Mouse (Mus musculus): ENCODE data around the gene Des. TPM values are rescaled to one million over a fixed set of nuclear protein-coding genes. Genes with fewer than 3 reads are reported as not detected.

Gene Des
- polyA plus RNA-seq, 1 experiment from 2014 or later: 341 TPM

- Histone ChIP-seq H3K27me3 (ENCODE audit: insufficient read depth, poor library complexity, severe bottlenecking) (peaks cover 23% of the 10 kb centered on the region), H3K4me1 (peaks cover 66% of the 10 kb centered on the region), H3K4me3 (peak overlapping the region; percentile 65), H3K9me3 (no peaks in the 10 kb centered on the region), H3K36me3 (peaks cover 39% of the 10 kb centered on the region), H3K27ac (peak overlapping the region; percentile 91)
- 36% methylated on average over 4 of the region's 4 CpGs for WGBS
- no peak for DNase-seq (ENCODE audit: low spot score)
Measured at GRCm38 (mm10) chr1:75361123-75361522, 994 bp downstream of the Des start.

DNA sequence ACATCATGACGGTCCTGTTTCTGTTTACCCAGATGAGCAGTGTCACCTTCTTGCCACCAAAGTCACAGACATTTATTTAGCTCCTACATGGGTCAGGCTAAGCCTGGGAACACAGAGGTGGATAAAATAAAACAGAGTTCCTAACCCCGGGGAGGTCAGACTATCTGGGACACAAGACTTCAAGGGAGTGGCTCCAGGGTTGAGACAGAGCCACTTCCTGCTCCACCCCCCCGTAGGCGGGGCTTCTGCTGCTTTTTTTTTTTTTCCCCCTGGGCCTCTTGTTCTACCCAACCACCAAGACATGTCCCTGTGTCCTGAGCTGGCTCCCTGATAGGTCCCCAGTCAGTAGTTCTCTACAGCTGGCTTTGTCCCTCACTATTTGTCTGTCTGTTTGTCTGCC, 1.6 kb downstream of the Des start:
- Histone ChIP-seq H3K9me3 (no peaks in the 10 kb centered on the region), H3K4me1 (peaks cover 66% of the 10 kb centered on the region), H3K27ac (peak overlapping the region; percentile 91), H3K36me3 (peaks cover 46% of the 10 kb centered on the region), H3K27me3 (ENCODE audit: insufficient read depth, poor library complexity, severe bottlenecking) (peaks cover 23% of the 10 kb centered on the region), H3K4me3 (peak overlapping the region; percentile 65)
- 25% methylated on average over 4 of the region's 4 CpGs for WGBS
- peak; percentile 84 for DNase-seq (ENCODE audit: low spot score)

- WGBS: 68% methylated on average over 3 of the region's 3 CpGs
- Histone ChIP-seq H3K4me1 (peaks cover 72% of the 10 kb centered on the region), H3K4me3 (0 out of 2 replicates have a peak overlapping the region, but pooled peaks have one; percentile 10), H3K27ac (no peak overlapping the region), H3K9me3 (no peaks in the 10 kb centered on the region), H3K36me3 (peaks cover 57% of the 10 kb centered on the region), H3K27me3 (ENCODE audit: insufficient read depth, poor library complexity, severe bottlenecking) (peaks cover 20% of the 10 kb centered on the region)
- no peak for DNase-seq (ENCODE audit: low spot score)
Measured at GRCm38 (mm10) chr1:75363868-75364267, 3.7 kb downstream of the Des start.

DNA sequence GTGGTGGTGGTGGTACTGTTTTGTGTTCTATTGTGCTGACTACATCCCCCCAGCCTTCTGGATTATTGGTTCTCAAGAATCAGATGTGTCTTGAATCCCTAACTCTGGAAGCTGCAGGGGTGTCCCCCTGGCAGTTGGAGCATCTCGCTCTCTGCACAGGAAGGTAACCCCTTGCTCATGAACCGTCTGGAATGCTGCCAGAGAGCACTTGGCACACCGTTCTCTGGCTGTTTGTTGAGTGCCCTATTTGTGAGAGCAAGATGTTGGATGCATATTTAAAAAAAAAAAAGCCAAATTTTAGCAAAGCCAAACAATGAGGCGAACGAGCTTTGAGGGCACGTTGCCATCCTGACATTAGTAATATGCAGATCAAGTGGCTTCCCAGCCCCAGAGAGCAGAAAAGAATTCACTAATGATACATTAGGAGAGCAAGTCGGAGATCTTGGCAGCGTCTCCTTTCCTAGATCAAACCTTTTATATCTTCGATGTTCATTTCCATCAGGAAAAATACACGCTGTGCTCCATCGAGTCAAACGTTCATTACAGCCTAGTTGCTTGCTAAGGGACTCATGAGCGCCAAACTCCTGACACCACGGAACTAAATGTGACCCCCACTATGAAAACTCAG, 5.5 kb downstream of the Des start:
- no peak overlapping the region for H3K4me3 ChIP-seq
- H3K27me3 ChIP-seq (ENCODE audit: insufficient read depth, poor library complexity, severe bottlenecking): peaks cover 13% of the 10 kb centered on the region
- peaks cover 57% of the 10 kb centered on the region for H3K36me3 ChIP-seq
- H3K9me3 ChIP-seq: no peaks in the 10 kb centered on the region
- DNase-seq (ENCODE audit: low spot score): no peak
- 84% methylated on average over 14 of the region's 14 CpGs for WGBS
- H3K4me1 ChIP-seq: peaks cover 71% of the 10 kb centered on the region
- no peak overlapping the region for H3K27ac ChIP-seq

DNA sequence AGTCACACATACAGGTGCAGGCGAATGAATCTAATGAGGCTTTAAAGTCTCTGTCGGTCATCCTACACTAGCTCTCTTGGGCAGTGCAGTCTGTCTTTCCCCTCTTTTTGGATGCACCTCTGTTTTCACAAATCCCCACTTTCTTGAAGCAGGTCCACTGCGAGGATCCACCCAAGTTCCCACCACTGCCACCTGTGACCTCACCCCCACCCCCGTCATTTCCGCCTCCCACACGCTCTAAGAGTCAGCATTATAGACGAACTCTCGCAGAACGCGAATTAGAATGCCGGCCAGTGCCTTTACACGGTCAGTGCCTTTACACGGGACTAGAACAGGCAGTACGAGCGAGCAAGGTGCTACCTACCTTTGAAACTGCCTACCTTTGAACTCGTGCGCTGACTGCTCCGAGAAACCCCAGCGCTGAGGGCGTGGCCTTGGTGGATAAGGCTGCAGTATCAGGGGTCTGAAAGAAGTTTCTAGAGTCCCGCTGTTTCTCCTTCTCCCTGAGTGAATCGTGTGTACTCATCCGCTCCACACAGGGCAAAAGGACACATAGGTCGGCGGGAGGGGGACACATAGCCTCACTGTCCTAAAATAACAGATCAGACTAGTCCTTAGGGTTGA, 9.3 kb downstream of the Des start:
- Histone ChIP-seq H3K9me3 (no peaks in the 10 kb centered on the region), H3K27me3 (ENCODE audit: insufficient read depth, poor library complexity, severe bottlenecking) (peaks cover 10% of the 10 kb centered on the region)
- WGBS: 31% methylated on average over 25 of the region's 25 CpGs

DNA sequence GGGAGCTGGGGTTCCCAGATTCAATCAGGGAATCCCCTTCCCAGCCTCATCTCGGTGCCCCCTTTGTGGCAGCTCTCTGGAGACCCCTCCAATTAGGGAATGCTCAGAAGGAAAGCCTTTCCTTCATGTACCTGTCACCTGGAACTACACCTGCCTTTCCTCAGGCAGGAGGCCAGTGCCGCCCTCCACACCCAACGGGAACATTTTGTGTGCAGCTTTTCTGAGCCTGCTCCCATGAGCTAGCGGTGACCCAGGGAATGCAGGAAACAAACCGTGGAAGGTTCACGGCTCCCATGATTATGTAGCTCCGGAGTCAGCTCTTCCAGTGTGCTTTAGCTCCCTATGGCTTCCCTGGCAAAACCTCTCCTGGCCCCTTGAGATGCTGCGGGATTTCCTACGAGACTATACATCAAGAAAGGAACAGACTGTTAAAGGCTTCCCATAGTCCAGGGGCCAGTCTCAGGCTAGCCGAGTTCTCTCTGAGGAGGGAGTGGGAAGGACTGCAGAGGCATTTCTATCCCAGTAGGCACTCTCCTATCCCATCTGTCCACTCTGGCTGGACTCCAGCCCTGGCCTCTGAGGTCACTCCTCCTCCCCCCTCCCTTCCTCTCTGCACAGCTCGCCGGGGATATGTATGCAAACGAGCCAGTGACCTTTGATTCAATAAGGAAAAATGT, 10.0 kb downstream of the Des start:
- Histone ChIP-seq H3K36me3 (peaks cover 27% of the 10 kb centered on the region), H3K4me3 (no peak overlapping the region), H3K27ac (peak overlapping the region; percentile 80), H3K27me3 (ENCODE audit: insufficient read depth, poor library complexity, severe bottlenecking) (peaks cover 17% of the 10 kb centered on the region), H3K9me3 (no peaks in the 10 kb centered on the region), H3K4me1 (peaks cover 53% of the 10 kb centered on the region)
- 33% methylated on average over 13 of the region's 13 CpGs for WGBS
- DNase-seq (ENCODE audit: low spot score): peak; percentile 82

More for the DNA sequence above, 9.3 kb downstream of the Des start:
- Histone ChIP-seq H3K4me3 (peak overlapping the region; percentile 37), H3K4me1 (peaks cover 51% of the 10 kb centered on the region), H3K36me3 (peaks cover 33% of the 10 kb centered on the region), H3K27ac (peak overlapping the region; percentile 80)
- no peak for DNase-seq (ENCODE audit: low spot score)

- H3K4me1 ChIP-seq: peaks cover 63% of the 10 kb centered on the region
- DNase-seq (ENCODE audit: low spot score): no peak
- H3K9me3 ChIP-seq: no peaks in the 10 kb centered on the region
- H3K27ac ChIP-seq: peak overlapping the region; percentile 86
- H3K36me3 ChIP-seq: peaks cover 14% of the 10 kb centered on the region
- H3K27me3 ChIP-seq (ENCODE audit: insufficient read depth, poor library complexity, severe bottlenecking): peaks cover 28% of the 10 kb centered on the region
- 52% methylated on average over 13 of the region's 13 CpGs for WGBS
- H3K4me3 ChIP-seq: no peak overlapping the region
Measured at GRCm38 (mm10) chr1:75371317-75372095, 11.4 kb downstream of the Des start.

DNA sequence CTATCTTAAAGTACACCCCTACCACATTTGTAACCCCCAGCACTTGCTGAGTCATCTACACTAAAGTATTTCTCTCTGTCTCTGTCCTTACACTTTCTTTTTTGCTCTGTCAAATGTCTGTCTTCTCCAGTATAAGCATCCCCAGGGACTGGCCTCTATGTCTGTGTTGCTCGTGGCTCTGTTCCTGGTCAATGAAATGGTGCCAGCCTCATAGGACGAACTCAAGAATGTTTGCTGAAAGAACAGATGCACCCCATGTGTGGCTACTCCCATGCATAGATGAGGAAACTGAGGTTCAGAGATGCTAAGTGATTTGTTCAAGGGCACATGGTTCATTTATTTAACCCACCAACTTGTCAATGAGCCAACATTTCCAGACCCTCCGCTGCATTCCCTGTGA, 12.3 kb downstream of the Des start:
- H3K9me3 ChIP-seq: no peaks in the 10 kb centered on the region
- H3K27ac ChIP-seq: no peak overlapping the region
- DNase-seq (ENCODE audit: low spot score): no peak
- H3K4me3 ChIP-seq: no peak overlapping the region
- 78% methylated on average over 3 of the region's 3 CpGs for WGBS
- peaks cover 28% of the 10 kb centered on the region for H3K27me3 ChIP-seq (ENCODE audit: insufficient read depth, poor library complexity, severe bottlenecking)
- H3K36me3 ChIP-seq: peaks cover 5% of the 10 kb centered on the region
- peaks cover 56% of the 10 kb centered on the region for H3K4me1 ChIP-seq

DNA sequence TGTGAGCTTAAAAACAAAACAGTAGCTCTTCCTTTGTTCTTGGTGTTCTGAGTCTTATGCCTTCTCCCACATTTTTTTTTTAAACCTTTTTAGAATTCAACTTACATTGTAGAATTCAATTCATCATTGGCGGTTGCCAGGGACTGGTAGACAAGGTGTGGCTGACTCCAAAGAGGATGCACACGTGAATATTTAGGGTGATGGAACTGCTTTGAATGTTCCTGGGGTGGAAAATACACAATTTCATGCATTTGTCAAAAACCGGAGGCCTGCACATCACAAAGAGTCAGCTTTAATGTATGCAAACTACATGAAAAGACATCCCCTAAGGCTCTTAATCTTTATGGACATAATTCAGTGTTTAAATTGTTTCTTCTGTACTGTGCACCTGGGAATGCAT, 13.1 kb downstream of the Des start:
- H3K4me1 ChIP-seq: peaks cover 57% of the 10 kb centered on the region
- DNase-seq (ENCODE audit: low spot score): no peak
- WGBS: 83% methylated on average over 3 of the region's 3 CpGs
- H3K27me3 ChIP-seq (ENCODE audit: insufficient read depth, poor library complexity, severe bottlenecking): peaks cover 32% of the 10 kb centered on the region
- no peaks in the 10 kb centered on the region for H3K36me3 ChIP-seq
- H3K9me3 ChIP-seq: no peaks in the 10 kb centered on the region
- no peak overlapping the region for H3K4me3 ChIP-seq
- H3K27ac ChIP-seq: no peak overlapping the region

DNA sequence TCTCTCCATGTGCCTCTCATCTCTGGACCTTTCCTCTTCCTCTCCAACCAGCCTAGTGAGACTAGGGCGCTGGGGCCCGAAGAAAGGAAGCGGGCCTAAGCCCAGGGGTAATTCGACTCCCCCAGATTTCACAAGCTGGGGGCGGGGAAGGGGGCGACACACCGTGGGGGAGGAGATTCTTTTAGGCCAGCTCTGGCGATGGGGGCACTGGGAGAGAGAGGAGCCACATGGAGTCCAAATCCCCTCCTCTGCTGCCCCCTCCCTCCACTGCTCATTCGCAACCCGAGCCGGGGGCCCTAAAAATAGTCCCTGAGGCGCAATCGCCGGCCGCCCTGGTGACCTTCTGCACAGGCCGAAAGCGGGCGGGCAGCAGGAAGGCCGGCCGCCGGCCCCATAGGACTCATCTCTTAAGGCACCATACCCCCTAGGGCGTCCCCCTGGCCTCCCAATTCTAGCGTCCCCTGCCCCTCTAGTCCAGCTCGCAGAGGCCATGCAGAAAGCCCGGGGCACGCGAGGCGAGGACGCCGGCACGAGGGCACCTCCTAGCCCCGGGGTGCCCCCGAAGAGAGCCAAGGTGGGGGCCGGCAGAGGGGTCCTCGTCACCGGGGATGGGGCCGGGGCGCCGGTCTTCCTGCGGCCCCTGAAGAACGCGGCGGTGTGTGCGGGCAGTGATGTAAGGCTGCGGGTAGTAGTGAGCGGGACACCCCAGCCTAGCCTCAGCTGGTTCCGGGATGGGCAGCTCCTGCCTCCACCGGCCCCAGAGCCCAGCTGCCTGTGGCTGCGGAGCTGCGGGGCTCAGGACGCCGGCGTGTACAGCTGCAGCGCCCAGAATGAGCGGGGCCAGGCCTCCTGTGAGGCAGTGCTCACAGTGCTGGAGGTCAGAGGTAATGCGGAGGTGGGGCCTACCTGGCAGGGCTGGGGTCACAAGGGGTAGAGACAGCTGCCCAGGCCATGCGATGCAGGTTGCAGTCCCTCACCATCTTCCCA, 15.1 kb downstream of the Des start, which contains the start of gene Speg:
TSS of gene Speg (plus strand) at position 348 of the 987 bp plus-strand sequence.
- Histone ChIP-seq H3K27me3 (ENCODE audit: insufficient read depth, poor library complexity, severe bottlenecking) (peaks cover 27% of the 10 kb centered on the region; the same call in 1 of the 2 replicates), H3K4me1 (peaks cover 60% of the 10 kb centered on the region), H3K36me3 (no peaks in the 10 kb centered on the region), H3K9me3 (no peaks in the 10 kb centered on the region), H3K27ac (peak within 1 kb of the TSS; percentile 96), H3K4me3 (peak within 1 kb of the TSS; percentile 64)
- WGBS: 3% methylated on average over 57 of the region's 57 CpGs
- DNase-seq (ENCODE audit: low spot score): peak; percentile 88

- H3K27ac ChIP-seq: peak overlapping the region; percentile 74
- H3K36me3 ChIP-seq: peaks cover 11% of the 10 kb centered on the region
- no peak overlapping the region for H3K4me3 ChIP-seq
- peaks cover 89% of the 10 kb centered on the region for H3K4me1 ChIP-seq
- no peaks in the 10 kb centered on the region for H3K9me3 ChIP-seq
- peaks cover 26% of the 10 kb centered on the region; the same call in 1 of the 2 replicates for H3K27me3 ChIP-seq (ENCODE audit: insufficient read depth, poor library complexity, severe bottlenecking)
- WGBS: 56% methylated on average over 2 of the region's 2 CpGs
- DNase-seq (ENCODE audit: low spot score): no peak
Measured at GRCm38 (mm10) chr1:75379196-75379595, 19.1 kb downstream of the Des start.

- Histone ChIP-seq H3K27ac (peak overlapping the region; percentile 74), H3K4me3 (no peak overlapping the region), H3K4me1 (peaks cover 89% of the 10 kb centered on the region), H3K27me3 (ENCODE audit: insufficient read depth, poor library complexity, severe bottlenecking) (peaks cover 21% of the 10 kb centered on the region; the same call in 1 of the 2 replicates), H3K36me3 (peaks cover 18% of the 10 kb centered on the region), H3K9me3 (no peaks in the 10 kb centered on the region)
- WGBS: 35% methylated on average over 8 of the region's 8 CpGs
- no peak for DNase-seq (ENCODE audit: low spot score)
Measured at GRCm38 (mm10) chr1:75379931-75380330, 19.8 kb downstream of the Des start.
